Mouse (Mus musculus): ENCODE results near the gene Smc3.
A peak's percentile ranks its signal among the peaks of the same experiment; 100 is the strongest.
"Not testable (repeated sequence)": the region's sequence is repeated elsewhere in the genome, so short reads cannot be mapped to it uniquely, and the experiment has no call there.

Smc3 gene

DNA sequence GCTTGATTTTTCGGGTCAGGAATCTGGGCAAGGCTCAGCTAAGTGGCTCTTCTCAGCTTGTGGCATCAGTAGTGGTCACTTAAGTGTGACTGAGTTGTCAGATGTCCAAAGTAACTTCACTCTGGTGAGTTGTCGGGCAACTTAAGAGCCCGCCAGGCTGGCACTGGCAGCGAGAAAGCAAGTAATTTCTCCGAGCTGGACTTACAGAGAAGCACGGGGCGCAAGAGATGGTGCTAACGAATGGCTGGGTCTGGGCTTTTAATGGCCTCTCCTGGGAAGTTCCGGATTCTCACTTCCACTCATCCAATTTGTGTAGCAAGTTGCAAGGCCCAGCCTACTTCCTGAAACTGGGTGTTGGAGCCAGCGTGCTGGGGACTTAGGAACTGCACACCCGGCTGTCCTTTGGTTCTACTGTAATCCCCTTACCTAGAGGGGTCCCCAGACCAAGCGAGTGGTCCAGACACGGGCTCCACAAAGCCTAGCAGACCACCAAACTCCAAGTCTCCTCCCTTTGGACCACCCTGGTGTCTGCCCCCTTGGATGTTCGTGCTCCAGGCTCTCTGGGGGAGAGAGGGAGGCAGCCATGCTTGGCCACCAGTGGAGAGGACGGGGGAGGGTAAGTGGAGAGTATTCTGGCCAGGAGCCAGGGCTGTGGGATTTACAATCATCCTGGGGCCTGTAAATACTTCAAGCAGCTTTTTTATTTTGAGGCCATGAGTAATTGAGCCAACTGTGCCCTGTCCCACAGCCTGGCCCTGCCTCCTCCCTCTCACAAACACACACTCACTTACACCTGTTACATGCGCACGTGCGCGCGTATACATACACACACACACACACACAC, 53.6 kb downstream of the Smc3 start:
- peak; percentile 55 for DNase-seq (ENCODE audit: low spot score)

DNA sequence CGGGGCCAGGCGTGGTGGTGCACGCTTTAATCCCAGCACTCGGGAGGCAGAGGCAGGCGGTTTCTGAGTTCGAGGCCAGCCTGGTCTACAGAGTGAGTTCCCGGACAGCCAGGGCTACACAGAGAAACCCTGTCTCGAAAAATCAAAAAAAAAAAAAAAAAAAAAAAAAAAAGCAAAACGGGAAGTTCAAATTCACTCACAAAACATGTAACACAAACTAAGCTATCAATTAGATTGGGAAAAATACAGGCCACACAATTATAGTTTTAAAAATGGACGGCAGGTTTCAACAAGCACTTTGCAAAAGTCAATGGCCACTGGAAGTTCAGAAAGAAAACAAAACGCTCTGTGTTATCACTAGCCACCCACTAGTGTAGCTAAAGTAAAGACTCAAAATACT, 56.2 kb downstream of the Smc3 start:
- not testable (repeated sequence) for DNase-seq (ENCODE audit: low spot score)

DNA sequence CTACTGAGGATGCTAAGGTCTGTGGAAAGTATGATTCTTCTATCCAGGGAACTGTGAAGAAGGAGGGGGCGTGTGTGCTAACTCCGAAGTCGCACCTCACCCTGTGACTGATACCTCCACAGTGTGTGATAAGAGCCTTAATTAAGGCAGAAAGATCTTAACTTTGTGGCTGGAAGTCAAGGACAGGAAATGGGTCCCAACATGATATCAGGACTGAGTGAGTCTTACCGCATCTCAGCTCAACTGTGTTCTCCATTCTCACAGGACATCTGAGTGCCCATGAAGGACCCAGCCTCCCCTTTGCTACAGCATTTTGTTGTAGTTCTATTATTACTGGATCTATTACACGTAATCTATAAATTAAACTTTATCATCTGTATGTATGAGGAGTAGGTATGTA, 57.2 kb downstream of the Smc3 start:
- DNase-seq (ENCODE audit: low spot score), result no peak

DNA sequence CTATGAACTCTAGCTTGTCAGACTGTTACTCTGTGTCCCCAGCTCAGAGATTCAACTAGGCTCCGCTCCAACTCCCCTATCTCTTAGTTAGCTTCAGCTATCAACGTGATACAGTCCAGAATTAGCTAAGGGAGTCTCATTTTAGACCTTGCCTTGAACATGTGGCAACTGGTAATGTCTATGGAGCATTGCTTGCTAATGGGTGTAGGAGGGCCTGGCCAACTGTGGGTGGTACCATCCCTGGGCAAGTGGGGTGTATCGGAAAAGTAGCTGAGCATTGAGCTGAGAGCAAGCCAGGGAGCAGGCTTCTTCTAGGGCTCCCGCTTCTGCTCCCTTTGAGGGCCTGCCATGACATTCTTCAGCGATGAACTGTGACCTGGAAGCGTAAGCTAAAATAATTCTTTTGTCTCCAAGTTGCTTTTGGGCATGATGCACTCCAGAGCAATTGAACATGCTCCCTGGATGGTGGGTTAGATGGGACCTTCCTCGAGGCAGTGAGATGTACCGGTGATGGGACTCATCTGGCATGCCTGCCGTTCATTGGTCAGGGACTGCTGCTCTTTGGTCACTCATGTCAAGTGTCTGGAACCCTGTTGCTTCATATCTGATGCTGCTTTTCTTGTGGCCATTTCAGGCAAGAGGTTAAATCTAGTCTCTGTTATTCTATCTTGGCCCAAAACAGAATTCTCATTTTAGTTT, 60.7 kb downstream of the Smc3 start:
- no peak for DNase-seq (ENCODE audit: low spot score)

DNA sequence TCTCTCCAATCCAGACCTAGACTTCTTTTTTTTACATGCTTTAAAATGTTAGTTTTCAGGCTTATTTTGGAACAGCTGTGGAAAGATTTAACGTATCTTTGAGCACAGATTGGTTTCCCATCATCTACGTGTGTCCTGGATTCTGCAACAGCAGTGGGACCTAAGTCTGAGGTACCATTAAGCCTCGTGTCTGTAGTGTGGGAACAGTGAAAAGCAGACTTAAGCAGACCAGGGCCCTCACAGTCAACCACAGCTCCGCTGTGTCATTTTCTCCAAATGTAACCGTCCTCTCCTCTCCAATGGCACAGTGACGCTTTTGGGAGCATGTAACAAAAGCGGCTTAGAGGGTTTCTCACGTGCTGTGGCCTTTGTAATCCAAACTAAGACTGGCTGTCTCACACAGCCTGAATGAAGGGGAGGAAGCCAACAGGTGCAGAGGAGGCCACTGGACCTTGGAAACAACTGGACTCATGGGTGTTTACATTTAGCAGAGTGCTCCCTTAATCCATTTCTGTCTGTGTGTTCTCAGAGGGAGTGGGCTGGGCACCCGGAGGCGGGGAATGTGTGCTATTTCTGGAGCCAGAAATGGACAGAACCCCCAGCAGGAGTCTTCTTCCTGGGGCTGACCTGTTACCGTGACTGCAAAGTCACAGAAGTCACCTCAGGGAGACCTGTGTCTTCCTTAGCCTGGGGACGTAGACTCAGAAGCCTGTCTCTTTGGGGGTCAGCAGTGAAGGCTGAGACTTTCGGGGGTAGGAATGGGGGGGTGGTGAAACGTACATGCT, 61.9 kb downstream of the Smc3 start:
- DNase-seq (ENCODE audit: low spot score), result no peak

DNA sequence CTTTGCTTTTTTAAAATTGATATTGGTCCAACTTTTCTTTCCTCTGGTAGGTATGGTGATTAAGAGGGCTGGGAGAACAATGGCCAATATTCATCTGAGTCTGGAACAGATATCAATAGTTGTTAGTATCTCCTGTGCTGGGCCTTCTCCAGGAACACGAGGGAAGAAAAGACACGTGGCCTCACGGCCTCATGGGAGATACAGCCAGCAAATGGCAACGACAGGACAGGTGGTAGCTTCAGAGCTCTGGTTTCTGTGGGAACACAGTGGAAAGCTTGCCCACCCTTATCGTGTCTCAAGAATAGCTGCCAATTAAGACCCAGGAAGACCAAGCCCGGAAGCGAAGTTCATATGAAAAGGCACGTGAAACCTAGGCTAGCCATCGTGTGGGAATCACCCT, 64.6 kb downstream of the Smc3 start:
- DNase-seq (ENCODE audit: low spot score), result no peak

DNA sequence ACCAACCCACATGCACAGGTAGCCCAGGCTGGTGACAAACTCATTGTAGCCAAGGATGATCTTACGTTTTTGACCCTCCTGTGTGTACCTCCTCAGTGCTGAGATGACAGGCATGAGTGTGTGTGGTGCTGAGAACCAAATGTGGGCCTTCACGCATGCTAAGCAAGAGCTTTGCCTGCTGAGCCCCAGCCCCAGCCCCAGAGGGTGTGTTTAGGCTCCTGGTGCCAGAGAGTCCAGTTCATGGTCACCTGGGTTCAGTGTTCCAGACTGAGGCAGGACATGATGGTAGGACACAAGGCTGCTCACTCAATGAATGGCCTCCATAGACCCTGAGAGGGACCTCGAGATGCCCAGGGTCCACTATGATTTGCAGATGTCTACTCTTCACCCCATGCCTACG, 65.2 kb downstream of the Smc3 start:
- no peak for DNase-seq (ENCODE audit: low spot score)

DNA sequence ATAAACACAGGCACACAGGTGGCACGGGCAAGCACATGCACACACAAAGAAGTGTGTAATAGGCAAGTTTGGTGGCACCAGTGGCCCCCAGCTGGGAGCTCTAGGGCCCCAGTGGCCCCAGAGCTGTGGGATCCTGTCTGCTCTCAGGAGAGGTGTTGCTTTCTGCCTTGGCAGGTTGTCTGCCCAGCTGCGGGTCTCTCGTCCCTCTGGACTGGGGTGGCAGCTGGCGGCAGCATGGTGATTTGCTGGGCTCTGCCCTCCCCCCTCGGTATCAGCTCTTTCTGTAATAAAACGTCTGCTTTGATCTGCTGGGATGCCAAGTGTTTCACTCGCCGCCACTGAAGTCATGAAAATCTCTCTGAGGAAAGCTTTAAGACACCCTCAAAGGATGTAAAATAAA, 66.5 kb downstream of the Smc3 start:
- no peak for DNase-seq (ENCODE audit: low spot score)

DNA sequence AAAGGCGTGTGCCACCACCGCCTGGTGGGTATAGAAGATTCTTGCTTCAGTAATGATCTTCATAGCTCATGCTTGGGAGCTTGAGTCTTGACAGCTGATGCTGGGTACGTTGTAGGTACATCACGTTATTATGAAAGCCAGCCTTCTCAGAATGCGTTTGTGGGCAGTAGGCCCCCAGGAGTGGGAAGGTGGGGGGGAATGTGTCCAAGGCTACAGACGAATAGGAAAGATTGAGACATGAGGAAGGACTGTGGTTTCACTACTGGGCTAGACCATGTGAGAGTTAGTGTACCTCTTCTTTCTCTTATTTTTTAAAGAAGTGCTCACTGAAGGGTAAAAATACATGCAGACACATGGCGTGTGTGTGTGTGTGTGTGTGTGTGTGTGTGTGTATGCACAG, 68.6 kb downstream of the Smc3 start:
- DNase-seq (ENCODE audit: low spot score), result no peak

DNA sequence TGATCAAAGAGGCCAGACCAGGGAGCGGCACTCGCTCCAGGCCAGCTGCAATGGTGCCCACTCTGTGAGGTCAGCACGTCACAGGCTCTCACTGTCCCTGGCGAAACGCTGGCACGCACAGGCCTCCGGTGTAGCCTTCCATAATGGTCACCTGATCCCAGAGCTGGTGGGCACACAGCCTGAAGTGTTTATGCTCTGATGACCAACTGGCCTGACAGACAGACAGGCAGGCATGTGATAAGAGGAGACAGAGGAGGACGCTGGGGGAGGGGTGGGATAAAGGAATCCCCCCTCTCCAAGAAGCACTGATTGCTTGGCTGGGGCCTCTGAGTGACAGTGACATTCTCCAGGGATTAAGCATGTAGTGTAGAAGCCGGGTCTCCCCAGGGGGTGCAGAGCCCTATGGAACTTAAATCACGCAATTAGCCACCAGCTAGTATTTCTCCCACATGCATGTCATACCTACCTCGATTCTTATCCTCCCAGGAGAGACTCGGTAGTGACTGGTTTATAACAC, 70.5 kb downstream of the Smc3 start:
- DNase-seq (ENCODE audit: low spot score), result no peak

DNA sequence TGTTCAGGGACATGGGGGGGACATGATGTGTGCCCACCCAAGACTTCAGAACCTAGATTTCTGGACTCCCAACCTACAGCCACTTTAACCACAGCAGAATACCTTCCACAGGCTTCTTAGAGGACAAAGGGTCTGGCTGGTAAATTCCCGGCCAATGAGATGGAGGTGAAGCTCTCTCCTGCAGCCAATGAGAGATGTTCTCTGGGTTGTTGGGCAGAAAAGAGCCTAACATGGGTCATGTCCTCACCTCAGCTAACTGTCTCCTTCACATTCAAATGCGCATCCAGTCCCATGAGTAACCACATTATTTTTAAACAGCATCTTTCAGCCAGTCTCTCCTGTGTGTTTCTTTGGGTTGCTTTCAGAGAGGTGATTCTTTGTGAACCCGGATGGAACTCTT, 71.2 kb downstream of the Smc3 start:
- DNase-seq (ENCODE audit: low spot score), result no peak

DNA sequence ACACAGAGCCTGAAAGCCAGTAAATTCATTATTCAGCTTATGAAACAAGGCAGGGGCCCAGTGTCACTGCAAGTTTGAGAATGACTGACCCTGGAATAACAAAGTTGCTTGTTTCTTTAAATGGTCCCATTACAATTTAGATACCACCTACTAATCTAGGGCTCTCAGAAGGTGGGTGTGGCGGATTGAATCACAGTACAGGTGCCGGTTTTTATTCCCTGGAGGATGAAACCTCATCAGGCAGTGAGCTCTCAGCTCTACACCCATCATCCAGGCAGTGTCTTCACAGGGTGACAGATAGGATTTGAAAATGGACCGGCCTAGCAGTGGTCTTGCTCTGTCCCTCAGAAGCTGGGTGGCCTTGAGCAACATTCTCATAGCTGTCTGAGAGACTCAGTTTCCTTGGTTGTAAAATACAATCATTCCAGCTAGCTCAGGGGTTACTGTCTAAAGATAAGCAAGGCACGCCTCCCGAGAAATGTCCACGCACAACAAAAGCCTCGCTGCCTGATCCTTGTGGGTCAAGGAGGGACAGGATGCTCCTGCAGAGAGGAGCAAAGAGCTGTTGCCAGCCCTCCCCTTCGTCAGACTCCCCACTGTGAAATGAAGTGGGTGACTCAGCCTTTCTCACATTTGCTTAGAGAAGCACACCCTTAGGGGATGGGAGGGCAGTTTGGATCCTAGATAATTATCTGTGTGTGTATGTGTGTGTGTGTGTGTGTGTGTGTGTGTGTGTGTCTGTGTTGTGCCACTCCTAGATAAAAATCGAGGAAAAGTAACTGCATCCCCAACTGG, 74.1 kb downstream of the Smc3 start:
- no peak for DNase-seq (ENCODE audit: low spot score)

DNA sequence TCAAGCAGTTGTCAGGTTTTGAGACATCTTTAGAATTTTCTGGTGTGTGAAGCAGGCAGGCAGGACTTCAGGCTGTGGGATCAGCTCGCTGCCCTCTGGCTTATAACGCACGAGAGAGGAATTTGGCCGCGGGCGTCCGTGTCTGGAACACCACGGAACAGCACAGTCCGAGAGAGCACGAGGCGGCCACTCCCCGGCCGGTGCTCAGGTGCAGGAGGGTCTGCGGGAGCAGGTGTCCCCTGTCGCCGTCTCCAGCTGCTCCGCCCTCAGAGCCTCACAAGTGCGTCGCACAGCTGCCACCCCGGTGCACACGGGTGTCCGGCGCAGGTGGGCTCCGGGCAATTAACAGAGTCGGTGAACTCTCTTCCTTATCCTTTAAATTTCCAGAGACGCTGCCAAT, 76.0 kb downstream of the Smc3 start:
- no peak for DNase-seq (ENCODE audit: low spot score)

DNA sequence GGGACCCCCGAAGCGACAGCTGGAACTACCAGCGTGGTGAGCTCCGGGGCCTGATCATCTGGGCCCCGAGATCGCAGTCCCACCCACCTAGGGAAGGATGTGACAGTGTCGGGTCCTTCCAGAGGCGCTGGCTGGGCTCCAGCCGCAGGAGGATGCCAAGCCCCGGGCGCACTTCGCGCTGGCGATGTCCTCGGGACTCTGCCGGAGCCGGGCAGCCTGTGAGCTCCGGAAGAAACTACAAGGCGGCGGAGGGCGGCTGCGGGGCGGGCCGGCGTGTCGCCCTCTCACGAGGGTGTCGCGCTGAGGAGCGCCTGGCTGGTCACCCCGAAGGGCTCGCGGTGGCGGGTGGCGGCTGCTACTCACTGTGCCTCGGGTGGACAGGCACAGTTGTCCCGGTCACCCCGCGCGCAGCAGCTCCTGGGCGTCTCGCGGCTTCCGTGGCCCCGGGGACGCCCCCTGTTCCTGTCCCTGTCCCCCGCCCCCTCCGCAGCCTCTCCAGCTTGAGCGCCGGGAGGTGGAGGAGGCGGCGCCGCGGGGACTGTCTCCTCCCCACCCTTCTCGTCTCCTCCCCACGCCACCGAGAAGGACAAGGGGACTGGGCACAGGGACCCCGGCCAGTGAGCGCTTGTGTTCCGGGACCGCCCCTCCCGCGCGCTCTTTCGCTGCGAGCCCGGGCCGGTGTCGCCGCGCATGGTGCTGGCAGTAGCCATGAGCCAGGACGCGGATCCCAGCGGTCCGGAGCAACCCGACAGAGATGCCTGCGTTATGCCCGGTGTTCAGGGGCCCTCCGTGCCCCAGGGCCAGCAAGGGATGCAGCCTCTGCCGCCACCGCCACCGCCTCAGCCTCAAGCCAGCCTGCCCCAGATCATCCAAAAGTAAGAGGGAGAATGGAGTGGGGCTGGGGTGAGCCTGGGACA, 76.8 kb downstream of the Smc3 start, which contains the start of gene Rbm20:
TSS of gene Rbm20 (plus strand) at position 589 of the 917 bp plus-strand sequence.
- DNase-seq (ENCODE audit: low spot score), result peak; percentile 26

DNA sequence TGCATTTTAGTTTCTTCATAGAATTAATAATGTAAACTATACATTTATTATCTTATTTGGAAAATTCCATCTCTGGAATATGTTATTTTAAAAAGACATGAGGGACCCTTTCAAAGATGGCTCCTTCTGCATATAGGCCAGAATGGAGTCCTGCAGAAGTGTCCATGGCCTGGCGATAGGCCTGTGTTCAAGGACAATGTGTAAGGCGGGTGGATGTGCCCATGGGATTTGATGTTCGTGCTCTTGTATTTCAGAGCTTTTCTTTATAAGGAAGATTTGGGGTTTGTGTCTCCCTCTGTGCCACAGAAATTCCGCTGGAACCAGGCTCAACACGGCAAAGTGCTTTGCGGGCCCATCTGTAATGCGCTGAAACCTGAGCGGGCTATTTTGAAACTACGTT, 79.0 kb downstream of the Smc3 start:
- DNase-seq (ENCODE audit: low spot score), result no peak

DNA sequence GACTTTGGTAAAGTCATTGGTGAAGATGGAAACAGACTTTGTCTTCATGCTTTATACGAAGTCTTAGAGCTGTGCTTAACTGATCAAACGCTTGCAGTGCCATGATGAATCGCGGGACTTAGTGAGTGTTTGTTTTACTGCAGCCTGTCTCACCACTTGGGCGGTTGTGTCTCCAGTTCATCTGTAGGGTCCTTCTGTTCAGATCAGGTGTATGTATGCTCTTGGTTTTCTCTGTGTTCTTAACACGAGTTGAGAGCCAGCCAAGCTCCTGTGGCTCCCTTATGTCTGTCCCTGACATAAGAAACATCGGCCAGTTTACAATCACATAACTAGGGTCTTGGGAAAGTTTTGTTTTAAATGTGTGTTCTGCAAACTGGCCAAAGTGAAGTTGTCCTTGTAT, 79.8 kb downstream of the Smc3 start:
- no peak for DNase-seq (ENCODE audit: low spot score)

DNA sequence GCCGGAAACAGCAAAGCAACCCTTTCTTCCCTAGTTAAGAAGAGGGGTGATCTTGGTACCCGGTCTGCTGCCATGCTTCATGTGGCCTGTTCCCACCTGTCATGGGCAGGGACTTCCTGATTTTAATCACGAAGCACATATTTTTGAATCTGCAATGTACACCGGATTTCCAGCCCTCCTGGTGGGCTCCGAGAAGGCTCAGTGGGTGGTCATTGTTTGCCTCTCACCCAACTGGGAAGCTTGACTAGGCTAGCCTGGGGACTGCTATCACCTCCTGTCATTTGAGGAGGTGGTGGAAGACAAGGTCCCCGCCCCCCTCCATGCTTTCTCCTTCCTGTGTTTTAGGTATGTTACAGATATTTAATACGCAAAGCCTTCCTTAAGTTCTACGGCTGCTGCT, 82.2 kb downstream of the Smc3 start:
- no peak for DNase-seq (ENCODE audit: low spot score)

DNA sequence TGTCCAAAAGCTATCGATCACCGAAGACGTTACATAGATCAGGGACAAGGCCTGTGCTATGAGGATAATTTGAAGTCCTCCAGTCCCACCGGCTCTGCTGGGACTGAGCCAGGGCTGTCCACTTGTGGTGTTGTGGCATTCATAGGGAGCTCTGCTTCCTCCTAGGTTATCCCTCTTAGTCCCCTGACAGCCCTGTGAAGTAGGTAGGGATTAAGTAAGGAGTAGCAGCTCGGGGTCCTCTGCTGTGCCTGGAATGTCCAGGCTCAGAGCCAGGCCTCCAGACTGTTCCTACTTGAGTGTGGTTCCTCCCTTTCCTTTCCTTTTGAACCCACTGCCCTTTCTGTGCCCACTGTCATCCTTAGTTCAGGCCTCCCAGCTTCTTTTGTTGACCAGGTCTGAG, 87.4 kb downstream of the Smc3 start:
- DNase-seq (ENCODE audit: low spot score), result no peak

DNA sequence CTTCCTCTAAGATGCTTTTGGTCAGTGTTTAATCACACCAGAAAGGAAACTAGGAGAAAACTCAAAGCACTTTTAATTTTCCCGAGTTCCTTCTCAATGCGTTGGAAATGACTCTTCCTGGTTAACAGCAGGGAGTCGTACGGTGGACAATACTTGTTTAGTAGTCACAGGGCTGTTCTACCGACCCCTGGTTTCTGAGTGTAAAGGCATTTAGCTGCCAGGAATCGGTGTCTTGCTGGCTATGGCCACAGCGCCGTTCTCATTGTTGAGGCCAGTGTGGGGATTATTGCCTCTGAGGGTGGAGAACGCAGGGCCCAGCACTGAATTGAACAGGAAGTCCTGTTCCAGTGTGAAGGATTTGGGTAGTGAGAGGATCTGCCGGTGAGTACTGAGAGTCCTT, 90.6 kb downstream of the Smc3 start:
- DNase-seq (ENCODE audit: low spot score), result no peak

DNA sequence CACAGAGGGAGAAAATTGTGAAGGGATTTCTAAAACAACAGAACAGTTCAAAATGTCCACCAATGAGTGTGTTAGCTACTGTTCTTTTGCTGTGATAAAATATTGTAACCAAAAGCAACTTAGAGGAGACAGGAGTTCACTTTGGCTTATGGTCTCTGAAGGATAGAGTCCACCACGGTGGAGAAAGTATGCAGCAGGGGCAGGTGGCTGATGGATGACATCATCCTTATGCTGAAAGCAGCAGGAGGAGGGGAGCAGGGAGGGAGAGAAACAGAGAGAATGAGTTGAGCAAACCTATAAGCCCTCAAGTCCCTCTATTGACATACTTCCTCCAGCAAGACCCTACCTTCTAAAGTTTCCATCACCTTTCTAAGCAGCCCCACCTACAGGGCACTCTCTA, 93.8 kb downstream of the Smc3 start:
- DNase-seq (ENCODE audit: low spot score), result no peak
